Mouse (Mus musculus) bone marrow, adult 2 months (tissue): ENCODE results near the gene Grin2c.

Experiments
- CTCF ChIP-seq: fragments of 200-500 bp; IDR thresholded peaks from 2 replicates; pipeline ENCODE4 v1.5.1; 2011; ENCODE audit warnings: low read length, control low read depth; ENCODE audit not compliant: control insufficient read depth, insufficient read depth
- POLR2A ChIP-seq: fragments of 200-500 bp; IDR thresholded peaks from 2 replicates; pipeline ENCODE4 v1.6.1; 2011; ENCODE audit warnings: low read depth, mild to moderate bottlenecking, control low read depth, low read length, borderline replicate concordance; ENCODE audit not compliant: control insufficient read depth

- TF ChIP-seq CTCF: no peak
- TF ChIP-seq POLR2A: no peak
Observed at GRCm38 (mm10) chr11:115241402-115241801, 25.6 kb downstream of the Grin2c start.
